Mouse (Mus musculus) embryo, embryonic 10 days (tissue): ENCODE results near the gene Large1.
"Not testable (repeated sequence)": the region's sequence is repeated elsewhere in the genome, so short reads cannot be mapped to it uniquely, and the experiment has no call there.

Source experiments
- DNase-seq: peaks from one replicate; pipeline ENCODE4 v3.0.0-alpha.2; 2015; ENCODE audit warnings: low spot score

The Large1 gene

DNA sequence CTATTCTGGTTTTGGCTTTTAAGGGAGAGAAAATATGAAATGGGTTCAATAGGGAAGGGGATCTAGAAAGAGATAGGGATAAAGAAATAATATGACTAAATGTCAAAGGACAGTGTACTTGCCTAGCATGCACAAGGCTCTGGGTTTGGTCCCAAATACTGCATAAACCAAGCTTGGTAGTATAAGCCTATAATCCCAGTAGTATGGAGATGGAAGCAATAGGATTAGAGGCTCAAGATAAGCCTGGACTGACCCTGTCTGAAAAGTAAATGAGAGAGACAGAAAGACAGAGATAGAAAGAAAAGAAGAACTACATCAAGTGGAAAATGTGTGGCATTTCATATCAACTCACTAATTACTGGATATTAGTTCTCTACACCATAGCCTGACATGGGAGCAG lies 180.7 kb downstream of the Large1 start:
- DNase-seq = no peak

GRCm38 (mm10) chr8:73161994-73162393 lies 191.3 kb downstream of the Large1 start:
- no peak for DNase-seq

GRCm38 (mm10) chr8:73161564-73161963 lies 191.8 kb downstream of the Large1 start:
- DNase-seq = no peak

- no peak for DNase-seq
Measured at GRCm38 (mm10) chr8:73160945-73161344, 192.4 kb downstream of the Large1 start.

DNA sequence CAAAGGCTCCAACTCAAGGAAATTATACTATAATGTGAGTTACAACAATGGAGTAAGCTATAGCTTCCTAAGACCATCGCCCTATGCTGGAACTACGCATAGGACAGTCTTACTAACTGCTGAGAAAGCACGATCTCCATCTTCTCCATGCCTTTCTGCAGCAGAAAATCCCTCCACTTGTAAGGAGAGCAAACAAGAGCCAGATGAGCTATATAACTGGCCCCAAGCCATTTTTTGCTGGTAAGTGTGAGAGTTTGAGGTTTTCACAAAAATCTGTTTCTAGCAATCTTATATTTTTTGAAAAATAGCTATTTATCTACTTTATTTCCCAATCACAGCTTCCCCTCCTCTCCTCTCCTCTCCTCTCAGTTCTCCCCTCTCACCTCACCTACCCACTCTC lies 206.1 kb downstream of the Large1 start:
- no peak for DNase-seq

GRCm38 (mm10) chr8:73142660-73143395 lies 210.5 kb downstream of the Large1 start:
- no peak for DNase-seq

- no peak for DNase-seq
Measured at GRCm38 (mm10) chr8:73135397-73135796, 217.9 kb downstream of the Large1 start.

DNA sequence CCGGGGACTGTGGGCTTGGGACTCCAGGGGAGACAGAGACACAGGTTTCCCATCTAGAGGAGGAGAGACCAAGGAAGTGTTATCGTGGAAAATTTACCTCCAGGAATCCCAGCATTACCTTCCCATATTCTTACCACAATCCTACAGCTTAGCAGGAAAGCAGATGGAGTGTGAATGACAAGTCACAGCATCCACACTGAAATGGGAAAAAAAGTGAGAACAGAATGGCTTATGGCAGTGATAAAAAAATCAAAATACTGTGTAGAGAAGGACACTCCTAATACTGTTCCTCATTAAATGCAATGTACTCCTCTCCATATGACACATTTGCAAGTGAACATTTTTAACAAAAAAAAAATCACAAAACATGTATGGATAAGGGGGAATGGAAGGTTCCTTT lies 221.3 kb downstream of the Large1 start:
- no peak for DNase-seq

GRCm38 (mm10) chr8:73123864-73124499 lies 229.4 kb downstream of the Large1 start:
- DNase-seq = no peak

GRCm38 (mm10) chr8:73112332-73112895 lies 240.9 kb downstream of the Large1 start:
- no peak for DNase-seq

GRCm38 (mm10) chr8:73104089-73104488 lies 249.3 kb downstream of the Large1 start:
- no peak for DNase-seq

DNA sequence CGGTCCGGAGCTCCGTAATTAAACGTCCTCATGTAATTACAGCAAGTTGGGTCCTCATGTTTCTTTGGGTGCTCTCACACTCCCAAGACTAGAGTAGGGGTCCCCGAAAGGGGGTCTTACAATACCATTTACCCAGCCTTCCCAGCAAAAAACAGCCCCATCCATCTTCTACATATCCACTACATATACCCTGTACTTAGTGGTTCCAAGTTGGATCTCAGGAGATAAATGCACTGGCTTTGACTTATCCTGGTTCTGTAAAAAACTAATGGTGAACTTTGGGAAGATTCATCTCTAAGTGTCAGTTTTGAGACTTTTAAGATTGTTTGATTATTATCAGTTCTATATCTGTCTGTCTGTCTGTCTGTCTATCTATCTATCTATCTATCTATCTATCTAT lies 252.3 kb downstream of the Large1 start:
- DNase-seq = no peak

- DNase-seq = not testable (repeated sequence)
Measured at GRCm38 (mm10) chr8:73100607-73101006, 252.7 kb downstream of the Large1 start.

DNA sequence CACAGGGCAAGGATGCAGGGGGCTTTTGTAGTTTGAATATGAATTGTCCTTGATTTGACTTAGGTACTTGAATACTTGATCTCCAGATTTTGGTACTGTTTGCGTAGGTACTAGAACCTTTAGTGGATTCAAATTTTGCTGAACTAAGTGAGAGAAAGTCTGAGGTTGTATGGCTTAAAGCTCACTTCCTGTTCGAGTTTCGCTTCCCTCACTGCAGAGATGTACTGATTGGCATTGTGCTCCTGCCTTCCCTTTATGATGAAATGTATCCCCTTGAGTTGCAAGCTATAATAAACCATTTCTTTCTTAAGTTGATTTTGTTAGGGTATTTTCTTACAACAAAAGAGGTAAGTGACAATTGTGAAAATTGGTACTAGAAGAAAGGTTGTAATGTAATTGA lies 253.8 kb downstream of the Large1 start:
- no peak for DNase-seq

GRCm38 (mm10) chr8:73096952-73097351 lies 256.4 kb downstream of the Large1 start:
- no peak for DNase-seq

- DNase-seq = not testable (repeated sequence)
Measured at GRCm38 (mm10) chr8:73077746-73078145, 275.6 kb downstream of the Large1 start.

GRCm38 (mm10) chr8:73061410-73061809 lies 291.9 kb downstream of the Large1 start:
- no peak for DNase-seq

GRCm38 (mm10) chr8:73054726-73055125 lies 298.6 kb downstream of the Large1 start:
- DNase-seq = no peak

DNA sequence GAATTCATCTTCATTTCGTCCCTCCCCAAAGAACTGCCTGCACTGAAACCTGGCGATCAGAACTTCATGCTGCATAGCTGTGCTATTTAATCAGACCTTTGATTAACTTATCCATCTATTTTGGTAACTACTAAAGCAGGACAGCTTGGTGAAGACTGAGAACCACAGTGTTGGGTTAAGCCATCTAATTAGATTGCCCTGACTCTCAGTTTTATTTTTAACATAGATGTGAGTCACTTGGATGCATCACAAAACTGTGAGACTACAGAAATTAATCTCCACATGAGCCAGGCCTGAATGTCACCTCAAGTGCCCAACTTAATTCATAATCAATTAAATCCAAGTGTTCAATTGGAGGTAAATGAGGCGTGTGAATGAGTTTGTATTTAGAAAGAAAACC lies 299.5 kb downstream of the Large1 start:
- DNase-seq = no peak

DNA sequence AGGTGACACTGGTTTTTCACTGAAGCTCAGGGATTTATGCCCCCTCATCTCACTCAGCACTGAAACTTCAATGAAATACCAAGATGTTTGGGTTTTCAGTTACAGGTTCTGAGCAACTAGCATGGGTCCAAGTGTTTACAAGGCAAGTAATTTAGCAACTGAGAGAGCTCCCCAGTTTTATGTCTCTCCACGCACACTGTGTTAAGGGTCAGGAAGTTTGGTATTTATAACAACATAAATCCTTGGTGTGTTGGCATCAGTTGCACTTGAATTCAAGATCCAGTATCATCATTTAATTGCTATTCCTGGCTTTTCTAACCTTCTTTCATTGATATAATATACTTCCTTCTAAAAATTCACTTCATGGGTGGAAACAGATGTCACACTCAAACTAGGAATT lies 300.9 kb downstream of the Large1 start:
- no peak for DNase-seq

DNA sequence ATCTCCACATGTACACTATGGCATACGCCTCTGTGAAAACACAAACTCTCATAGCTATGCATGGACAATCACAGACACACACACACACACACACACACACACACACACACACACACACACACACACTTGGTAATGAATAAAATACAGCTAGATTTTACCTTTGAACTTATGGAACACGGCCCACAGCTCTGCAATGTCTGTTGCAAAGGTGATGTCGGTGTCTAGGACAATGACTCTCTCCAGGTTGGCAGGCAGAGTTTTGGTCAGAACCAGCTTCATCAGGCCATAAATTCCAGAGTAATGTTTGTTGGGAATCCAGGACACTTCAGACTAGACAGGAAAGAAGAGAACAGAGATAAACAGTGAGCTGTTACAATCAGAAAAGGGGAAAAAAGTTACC lies 305.2 kb downstream of the Large1 start:
- no peak for DNase-seq

GRCm38 (mm10) chr8:73029787-73030186 lies 323.6 kb downstream of the Large1 start:
- no peak for DNase-seq

- no peak for DNase-seq
Measured at GRCm38 (mm10) chr8:73018241-73018640, 335.1 kb downstream of the Large1 start.
